Mouse (Mus musculus) brain, embryonic 18.5 days (tissue): ENCODE measurements around the gene Sfxn5.

ENCODE experiments used
- DNase-seq: peaks from one replicate; pipeline ENCODE4 v3.0.0-alpha.2; 2012; ENCODE audit warnings: low read depth, low spot score

Sfxn5 gene

GRCm38 (mm10) chr6:85232836-85233623, 100.2 kb downstream of the Sfxn5 start:
- DNase-seq: no peak

GRCm38 (mm10) chr6:85232045-85232444, 101.2 kb downstream of the Sfxn5 start:
- no peak for DNase-seq

GRCm38 (mm10) chr6:85231469-85231868, 101.8 kb downstream of the Sfxn5 start:
- no peak for DNase-seq

GRCm38 (mm10) chr6:85230762-85231161, 102.5 kb downstream of the Sfxn5 start:
- no peak for DNase-seq

GRCm38 (mm10) chr6:85227520-85227919, 105.7 kb downstream of the Sfxn5 start:
- no peak for DNase-seq

GRCm38 (mm10) chr6:85226570-85226969, 106.7 kb downstream of the Sfxn5 start:
- DNase-seq: no peak

- no peak for DNase-seq
These were observed 108.8 kb downstream of the Sfxn5 start for GRCm38 (mm10) chr6:85224442-85224891.

- no peak for DNase-seq
These were observed 109.6 kb downstream of the Sfxn5 start for GRCm38 (mm10) chr6:85223498-85224150.

GRCm38 (mm10) chr6:85222551-85222950, 110.7 kb downstream of the Sfxn5 start:
- no peak for DNase-seq

- no peak for DNase-seq
These were observed 112.3 kb downstream of the Sfxn5 start for GRCm38 (mm10) chr6:85220917-85221316.

- DNase-seq: no peak
These were observed 113.5 kb downstream of the Sfxn5 start for GRCm38 (mm10) chr6:85219706-85220105.

GRCm38 (mm10) chr6:85218684-85219445, 114.4 kb downstream of the Sfxn5 start:
- DNase-seq: no peak

- no peak for DNase-seq
These were observed 115.0 kb downstream of the Sfxn5 start for GRCm38 (mm10) chr6:85218251-85218650.

GRCm38 (mm10) chr6:85210686-85211085, 122.5 kb downstream of the Sfxn5 start:
- no peak for DNase-seq

- DNase-seq: no peak
These were observed 123.8 kb downstream of the Sfxn5 start for GRCm38 (mm10) chr6:85209226-85209967.

GRCm38 (mm10) chr6:85207345-85207744, 125.9 kb downstream of the Sfxn5 start:
- no peak for DNase-seq

GRCm38 (mm10) chr6:85206939-85207285, 126.3 kb downstream of the Sfxn5 start:
- no peak for DNase-seq

- no peak for DNase-seq
These were observed 126.9 kb downstream of the Sfxn5 start for GRCm38 (mm10) chr6:85206182-85206938.

- no peak for DNase-seq
These were observed 135.3 kb downstream of the Sfxn5 start for GRCm38 (mm10) chr6:85197951-85198350.

GRCm38 (mm10) chr6:85193381-85194318, 139.6 kb downstream of the Sfxn5 start:
- DNase-seq: no peak
